Mouse (Mus musculus) thymus, postnatal 4 days (tissue): ENCODE measurements at regions not wholly inside any gene's neighbourhood (a gene's known extent, or its start where the extent isn't known, plus 50 kb on each side); places are given as distances from the start of the nearest gene placed in this dataset.

Experiments
- DNase-seq: peaks from one replicate; pipeline ENCODE4 v3.0.0; 2021

GRCm38 (mm10) chr2:124955843-124956242 is 112.1 kb upstream of the Slc24a5 start:
- DNase-seq, result no peak

- no peak for DNase-seq
Observed at GRCm38 (mm10) chr2:124959431-124959830, 108.5 kb upstream of the Slc24a5 start.

GRCm38 (mm10) chr2:124971826-124972749 is 95.8 kb upstream of the Slc24a5 start:
- no peak for DNase-seq

- no peak for DNase-seq
Observed at GRCm38 (mm10) chr2:124975106-124975505, 92.8 kb upstream of the Slc24a5 start.

GRCm38 (mm10) chr2:124990976-124991375 is 76.9 kb upstream of the Slc24a5 start:
- no peak for DNase-seq

GRCm38 (mm10) chr2:125015007-125015406 is 52.9 kb upstream of the Slc24a5 start:
- DNase-seq, result no peak

- DNase-seq, result no peak
Observed at GRCm38 (mm10) chr2:125016946-125017345, 51.0 kb upstream of the Slc24a5 start.
